Mouse (Mus musculus) C2C12 (cell line): ENCODE measurements around the gene Tuba3a.

Experiments used
- CTCF ChIP-seq: IDR thresholded peaks from one replicate; pipeline ENCODE4 v1.5.1; 2011; ENCODE audit not compliant: control insufficient read depth, insufficient read depth, insufficient read length
- USF1 ChIP-seq: IDR thresholded peaks from one replicate; pipeline ENCODE4 v1.6.1; 2011; ENCODE audit warnings: low read depth, mild to moderate bottlenecking, control low read depth, moderate library complexity

- TF ChIP-seq USF1, result no peak
- no peak for TF ChIP-seq CTCF
Observed at GRCm38 (mm10) chr6:125264219-125264618, 21.6 kb downstream of the Tuba3a start.
